Mouse (Mus musculus): ENCODE data around the gene Dtx3. TPM values are rescaled to one million over a fixed set of nuclear protein-coding genes. Genes with fewer than 3 reads are reported as not detected.

Gene Dtx3
- polyA plus RNA-seq, 1 experiment: 82.0 TPM

- Histone ChIP-seq H3K27ac (ENCODE audit: insufficient read depth, low read length) (no peak overlapping the region), H3K4me1 (ENCODE audit: control insufficient read depth, insufficient read depth, low read length) (peaks cover 5% of the 10 kb centered on the region), H3K4me3 (ENCODE audit: insufficient read depth, low read length) (no peak overlapping the region)
- no peak for TF ChIP-seq CTCF (IDR thresholded peaks at IDR 0.05; ENCODE audit: borderline replicate concordance, insufficient read depth, low read length)
- TF ChIP-seq POLR2A (IDR thresholded peaks at IDR 0.05; ENCODE audit: low read depth, low read length): no peak
Measured at GRCm38 (mm10) chr10:127150471-127150872, 45.1 kb downstream of the Dtx3 start.

DNA sequence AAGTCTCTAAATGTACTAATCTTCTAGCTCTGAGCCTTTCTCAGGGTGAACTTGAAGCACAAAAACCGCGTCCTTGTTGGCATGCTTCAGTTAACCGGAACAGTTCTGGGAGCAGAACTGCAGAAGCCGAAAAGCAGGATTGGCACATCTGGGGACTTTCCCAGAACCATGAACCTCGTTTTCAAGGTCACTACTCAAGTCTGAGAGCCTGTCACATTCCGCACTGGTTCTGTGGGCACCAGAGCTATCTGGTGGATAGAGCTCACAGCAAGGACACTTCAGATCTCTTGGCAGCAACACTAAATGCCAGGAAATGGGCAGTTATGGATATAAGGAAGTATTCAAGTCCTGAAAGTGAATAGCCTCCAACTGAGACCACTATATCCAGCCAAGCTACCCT is 48.4 kb downstream of the Dtx3 start:
- Histone ChIP-seq H3K4me1 (ENCODE audit: control insufficient read depth, insufficient read depth, low read length) (peaks cover 5% of the 10 kb centered on the region), H3K4me3 (ENCODE audit: insufficient read depth, low read length) (no peak overlapping the region), H3K27ac (ENCODE audit: insufficient read depth, low read length) (no peak overlapping the region)
- TF ChIP-seq CTCF (IDR thresholded peaks at IDR 0.05; ENCODE audit: borderline replicate concordance, insufficient read depth, low read length) (no peak), POLR2A (IDR thresholded peaks at IDR 0.05; ENCODE audit: low read depth, low read length) (no peak)

DNA sequence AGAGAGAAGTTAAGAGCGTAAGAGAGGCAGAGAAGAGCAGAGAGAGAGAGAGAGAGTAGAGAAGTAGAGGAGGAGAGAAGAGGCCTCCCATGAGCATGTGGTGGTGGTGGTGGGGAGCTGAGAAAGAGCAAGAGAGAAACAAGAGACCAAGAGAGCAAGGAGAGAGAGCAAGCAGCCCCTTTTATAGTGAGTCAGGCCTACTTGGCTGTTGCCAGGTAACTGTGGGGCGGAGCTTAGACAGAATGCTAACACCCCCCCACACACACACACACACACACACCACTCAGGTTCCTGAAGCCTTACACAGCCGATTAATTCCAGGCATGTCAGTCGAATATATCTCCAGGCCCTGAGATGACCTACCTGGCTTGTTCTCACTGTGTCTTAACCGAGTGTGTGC is 50.2 kb downstream of the Dtx3 start:
- TF ChIP-seq CTCF (IDR thresholded peaks at IDR 0.05; ENCODE audit: borderline replicate concordance, insufficient read depth, low read length) (no peak), POLR2A (IDR thresholded peaks at IDR 0.05; ENCODE audit: low read depth, low read length) (no peak)
- H3K4me1 ChIP-seq (ENCODE audit: control insufficient read depth, insufficient read depth, low read length): peaks cover 3% of the 10 kb centered on the region
- H3K27ac ChIP-seq (ENCODE audit: insufficient read depth, low read length): no peak overlapping the region

GRCm38 (mm10) chr10:127144536-127144935 is 51.0 kb downstream of the Dtx3 start:
- Histone ChIP-seq H3K4me3 (ENCODE audit: insufficient read depth, low read length) (no peak overlapping the region), H3K4me1 (ENCODE audit: control insufficient read depth, insufficient read depth, low read length) (no peaks in the 10 kb centered on the region), H3K27ac (ENCODE audit: insufficient read depth, low read length) (no peak overlapping the region)
- TF ChIP-seq CTCF (IDR thresholded peaks at IDR 0.05; ENCODE audit: borderline replicate concordance, insufficient read depth, low read length) (no peak), POLR2A (IDR thresholded peaks at IDR 0.05; ENCODE audit: low read depth, low read length) (no peak)

More for the DNA sequence above, 50.2 kb downstream of the Dtx3 start:
- no peak overlapping the region for H3K4me3 ChIP-seq (ENCODE audit: insufficient read depth, low read length)

DNA sequence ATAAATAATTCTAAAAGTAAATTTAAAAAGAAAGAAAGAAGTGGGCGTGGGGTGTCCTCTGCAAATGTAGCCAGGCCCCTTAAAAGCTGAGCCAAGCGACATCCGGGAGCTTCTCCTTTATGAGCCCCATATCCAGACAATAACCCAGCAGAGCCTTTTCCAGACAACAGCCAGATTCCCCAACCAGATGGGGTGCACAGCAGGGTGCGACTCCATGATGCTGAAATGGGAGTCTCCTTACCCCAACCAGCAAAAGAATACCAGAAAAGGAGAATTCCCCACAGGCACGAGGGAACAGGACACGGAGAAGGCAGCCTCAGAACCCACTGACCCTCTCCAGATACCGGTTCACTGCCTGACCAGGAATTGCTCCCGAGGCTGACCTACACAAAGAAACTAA is 52.3 kb downstream of the Dtx3 start:
- TF ChIP-seq POLR2A (IDR thresholded peaks at IDR 0.05; ENCODE audit: low read depth, low read length) (no peak), CTCF (IDR thresholded peaks at IDR 0.05; ENCODE audit: borderline replicate concordance, insufficient read depth, low read length) (no peak)
- no peaks in the 10 kb centered on the region for H3K4me1 ChIP-seq (ENCODE audit: control insufficient read depth, insufficient read depth, low read length)
- no peak overlapping the region for H3K4me3 ChIP-seq (ENCODE audit: insufficient read depth, low read length)
- no peak overlapping the region for H3K27ac ChIP-seq (ENCODE audit: insufficient read depth, low read length)

GRCm38 (mm10) chr10:127141500-127141899 is 54.0 kb downstream of the Dtx3 start:
- TF ChIP-seq CTCF (IDR thresholded peaks at IDR 0.05; ENCODE audit: borderline replicate concordance, insufficient read depth, low read length) (no peak), POLR2A (IDR thresholded peaks at IDR 0.05; ENCODE audit: low read depth, low read length) (no peak)
- Histone ChIP-seq H3K4me3 (ENCODE audit: insufficient read depth, low read length) (no peak overlapping the region), H3K4me1 (ENCODE audit: control insufficient read depth, insufficient read depth, low read length) (no peaks in the 10 kb centered on the region), H3K27ac (ENCODE audit: insufficient read depth, low read length) (no peak overlapping the region)

- H3K27ac ChIP-seq (ENCODE audit: insufficient read depth, low read length): no peak overlapping the region
- no peak overlapping the region for H3K4me3 ChIP-seq (ENCODE audit: insufficient read depth, low read length)
- TF ChIP-seq CTCF (IDR thresholded peaks at IDR 0.05; ENCODE audit: borderline replicate concordance, insufficient read depth, low read length): no peak
- TF ChIP-seq POLR2A (IDR thresholded peaks at IDR 0.05; ENCODE audit: low read depth, low read length): no peak
- H3K4me1 ChIP-seq (ENCODE audit: control insufficient read depth, insufficient read depth, low read length): no peaks in the 10 kb centered on the region
Measured at GRCm38 (mm10) chr10:127140971-127141370, 54.6 kb downstream of the Dtx3 start.

Other genes with a start within 250 kb of the Dtx3 start
- 152 and 208 TPM in 2 replicates for gene Ctdsp2, start 217.0 kb downstream of the Dtx3 start, polyA plus RNA-seq (2011; ENCODE audit: insufficient read length, low read depth, missing spikeins)
- 0.57 and 1.5 TPM in 2 replicates for gene Avil, start 195.0 kb downstream of the Dtx3 start, polyA plus RNA-seq (2011; ENCODE audit: insufficient read length, low read depth, missing spikeins)
- 25.4 and 28.6 TPM in 2 replicates for gene Tsfm, start 164.9 kb downstream of the Dtx3 start, polyA plus RNA-seq (2011; ENCODE audit: insufficient read length, low read depth, missing spikeins)
- gene Mettl1, start 154.3 kb downstream of the Dtx3 start, polyA plus RNA-seq (2011; ENCODE audit: insufficient read length, low read depth, missing spikeins): 21.8 and 24.3 TPM in 2 replicates
- 2.2 and 3.7 TPM in 2 replicates for gene Eef1akmt3, start 154.2 kb downstream of the Dtx3 start, polyA plus RNA-seq (2011; ENCODE audit: insufficient read length, low read depth, missing spikeins)
- gene Cyp27b1, start 147.5 kb downstream of the Dtx3 start, polyA plus RNA-seq (2011; ENCODE audit: insufficient read length, low read depth, missing spikeins): not detected in 2 replicates
- 2.8 and 3.0 TPM in 2 replicates for gene March9, start 135.5 kb downstream of the Dtx3 start, polyA plus RNA-seq (2011; ENCODE audit: insufficient read length, low read depth, missing spikeins)
- gene Cdk4, start 132.2 kb downstream of the Dtx3 start, polyA plus RNA-seq (2011; ENCODE audit: insufficient read length, low read depth, missing spikeins): 596 and 724 TPM in 2 replicates
- 118 and 143 TPM in 2 replicates for gene Tspan31, start 125.5 kb downstream of the Dtx3 start, polyA plus RNA-seq (2011; ENCODE audit: insufficient read length, low read depth, missing spikeins)
- gene Agap2, start 120.4 kb downstream of the Dtx3 start, polyA plus RNA-seq (2011; ENCODE audit: insufficient read length, low read depth, missing spikeins): 0.08 and 0.21 TPM in 2 replicates
- 84.1 and 87.6 TPM in 2 replicates for gene Os9, start 74.6 kb downstream of the Dtx3 start, polyA plus RNA-seq (2011; ENCODE audit: insufficient read length, low read depth, missing spikeins)
- gene B4galnt1, start 30.5 kb downstream of the Dtx3 start, polyA plus RNA-seq (2011; ENCODE audit: insufficient read length, low read depth, missing spikeins): 28.3 and 39.3 TPM in 2 replicates
- gene Slc26a10, start 15.1 kb downstream of the Dtx3 start, polyA plus RNA-seq (2011; ENCODE audit: insufficient read length, low read depth, missing spikeins): 2.2 and 2.8 TPM in 2 replicates
- 187 TPM in 2 replicates for gene Arhgef25, start 5.6 kb downstream of the Dtx3 start, polyA plus RNA-seq (2011; ENCODE audit: insufficient read length, low read depth, missing spikeins)
- 24.3 and 25.2 TPM in 2 replicates for gene Pip4k2c, start 15.9 kb upstream of the Dtx3 start, polyA plus RNA-seq (2011; ENCODE audit: insufficient read length, low read depth, missing spikeins)
- 0.80 and 1.6 TPM in 2 replicates for gene Kif5a, start 67.6 kb upstream of the Dtx3 start, polyA plus RNA-seq (2011; ENCODE audit: insufficient read length, low read depth, missing spikeins)
- 149 and 162 TPM in 2 replicates for gene Dctn2, start 70.6 kb upstream of the Dtx3 start, polyA plus RNA-seq (2011; ENCODE audit: insufficient read length, low read depth, missing spikeins)
- 26.4 and 27.2 TPM in 2 replicates for gene Mbd6, start 93.3 kb upstream of the Dtx3 start, polyA plus RNA-seq (2011; ENCODE audit: insufficient read length, low read depth, missing spikeins)
- gene Mars, start 116.1 kb upstream of the Dtx3 start, polyA plus RNA-seq (2011; ENCODE audit: insufficient read length, low read depth, missing spikeins): 105 and 110 TPM in 2 replicates
- gene Arhgap9, start 126.2 kb upstream of the Dtx3 start, polyA plus RNA-seq (2011; ENCODE audit: insufficient read length, low read depth, missing spikeins): 0.18 TPM in 1 of 2 replicates, not detected in the other
- gene Gli1, start 146.2 kb upstream of the Dtx3 start, polyA plus RNA-seq (2011; ENCODE audit: insufficient read length, low read depth, missing spikeins): 0.43 and 0.84 TPM in 2 replicates
- gene Inhbe, start 158.7 kb upstream of the Dtx3 start, polyA plus RNA-seq (2011; ENCODE audit: insufficient read length, low read depth, missing spikeins): not detected in 2 replicates
- not detected in 2 replicates for gene Inhbc, start 174.7 kb upstream of the Dtx3 start, polyA plus RNA-seq (2011; ENCODE audit: insufficient read length, low read depth, missing spikeins)
- gene R3hdm2, start 184.6 kb upstream of the Dtx3 start, polyA plus RNA-seq (2011; ENCODE audit: insufficient read length, low read depth, missing spikeins): 99.2 and 118 TPM in 2 replicates